Mouse (Mus musculus) kidney, embryonic 15.5 days (tissue): Measurements from ENCODE around the gene Cnnm3. TPM values are rescaled to one million over a fixed set of nuclear protein-coding genes. Genes with fewer than 3 reads are reported as not detected.

Experiments used
- ATAC-seq: fragments of 200-750 bp; cut with Nextera tagmentation; replicated peaks from 2 replicates; pipeline ENCODE4 v1.8.0; 2017; ENCODE audit warnings: moderate TSS enrichment; ENCODE audit not compliant: low FRiP score
- H3K27ac ChIP-seq: fragments of 300-500 bp; sonication (generic); 2 replicates; pipeline ENCODE4 v1.5.1; 2015; ENCODE audit warnings: mild to moderate bottlenecking, inconsistent platforms
- H3K27me3 ChIP-seq: fragments of 300-500 bp; sonication (generic); 2 replicates; pipeline ENCODE4 v1.6.1; 2015; ENCODE audit warnings: inconsistent platforms
- H3K36me3 ChIP-seq: fragments of 300-500 bp; sonication (generic); 2 replicates; pipeline ENCODE4 v1.6.1; 2015; ENCODE audit warnings: inconsistent platforms
- H3K4me1 ChIP-seq: fragments of 300-500 bp; sonication (generic); 2 replicates; pipeline ENCODE4 v1.6.1; 2015; ENCODE audit warnings: inconsistent platforms
- H3K4me2 ChIP-seq: fragments of 300-500 bp; sonication (generic); 2 replicates; pipeline ENCODE4 v1.6.1; 2015; ENCODE audit warnings: moderate library complexity, mild to moderate bottlenecking, inconsistent platforms
- H3K4me3 ChIP-seq: fragments of 300-500 bp; sonication (generic); replicated peaks from 2 replicates; pipeline ENCODE4 v1.5.1; 2015; ENCODE audit warnings: mild to moderate bottlenecking, inconsistent platforms
- H3K9ac ChIP-seq: fragments of 300-500 bp; sonication (generic); 2 replicates; pipeline ENCODE4 v1.6.1; 2015; ENCODE audit warnings: mild to moderate bottlenecking, inconsistent platforms
- H3K9me3 ChIP-seq: fragments of 300-500 bp; sonication (generic); replicated peaks from 2 replicates; pipeline ENCODE4 v1.6.1; 2016; ENCODE audit warnings: inconsistent platforms
- WGBS: fragments of 180-500 bp; shearing (Covaris S2); methylation state at CpG from one replicate; pipeline ENCODE4 v1.1.7; 2015; ENCODE audit warnings: mixed read lengths; 5-methylcytosine and 5-hydroxymethylcytosine counted together
- polyA plus RNA-seq: library from polyadenylated mRNA; unstranded; fragments of >200 nt; fragmentation: Nextera tagmentation; extraction: Ambion mirVana; gene quantifications from 2 replicates; pipeline ENCODE4 v1.2.1, GENCODE M21; 2015

The Cnnm3 gene
- polyA plus RNA-seq, 1 experiment from 2014 or later: 4.0 TPM

- peak overlapping the region; percentile 94 for H3K9ac ChIP-seq
- H3K4me1 ChIP-seq: peaks cover 28% of the 10 kb centered on the region
- peak overlapping the region; percentile 99 for H3K4me3 ChIP-seq
- H3K9me3 ChIP-seq: no peaks in the 10 kb centered on the region
- peak overlapping the region; percentile 93 for H3K4me2 ChIP-seq
- H3K27me3 ChIP-seq: no peaks in the 10 kb centered on the region
- under 1% methylated on average over 102 of the region's 126 CpGs for WGBS
- ATAC-seq: peak; percentile 75
- peaks cover 27% of the 10 kb centered on the region; the same call in 1 of the 2 replicates for H3K36me3 ChIP-seq
- peak overlapping the region; percentile 100 for H3K27ac ChIP-seq
Measured at GRCm38 (mm10) chr1:36512089-36512965, 660 bp downstream of the Cnnm3 start.

GRCm38 (mm10) chr1:36512966-36513280 lies 1.3 kb downstream of the Cnnm3 start:
- ATAC-seq: no peak
- under 1% methylated on average over 16 of the region's 16 CpGs for WGBS

GRCm38 (mm10) chr1:36513310-36513709 lies 1.6 kb downstream of the Cnnm3 start:
- H3K9me3 ChIP-seq: no peaks in the 10 kb centered on the region
- no peaks in the 10 kb centered on the region for H3K27me3 ChIP-seq
- peaks cover 32% of the 10 kb centered on the region for H3K36me3 ChIP-seq
- H3K4me2 ChIP-seq: peak overlapping the region; percentile 93
- 0 out of 2 replicates have a peak overlapping the region, but pooled peaks have one; percentile 100 for H3K27ac ChIP-seq
- ATAC-seq: no peak
- H3K4me1 ChIP-seq: peaks cover 28% of the 10 kb centered on the region
- WGBS: 6% methylated on average over 1 of the region's 1 CpGs
- peak overlapping the region; percentile 99 for H3K4me3 ChIP-seq
- peak overlapping the region; percentile 94 for H3K9ac ChIP-seq

More at GRCm38 (mm10) chr1:36512966-36513280, 1.3 kb downstream of the Cnnm3 start:
- Histone ChIP-seq H3K9ac (peak overlapping the region; percentile 94), H3K9me3 (no peaks in the 10 kb centered on the region), H3K27me3 (no peaks in the 10 kb centered on the region), H3K27ac (peak overlapping the region; percentile 100), H3K4me3 (peak overlapping the region; percentile 99), H3K4me2 (peak overlapping the region; percentile 93), H3K36me3 (peaks cover 30% of the 10 kb centered on the region; the same call in 1 of the 2 replicates), H3K4me1 (peaks cover 28% of the 10 kb centered on the region)

GRCm38 (mm10) chr1:36513718-36514117 lies 2.1 kb downstream of the Cnnm3 start:
- 61% methylated on average over 2 of the region's 2 CpGs for WGBS
- peak overlapping the region; percentile 94; the same call in 1 of the 2 replicates for H3K9ac ChIP-seq

GRCm38 (mm10) chr1:36518259-36518658 lies 6.6 kb downstream of the Cnnm3 start:
- Histone ChIP-seq H3K4me3 (no peak overlapping the region), H3K9ac (no peak overlapping the region), H3K36me3 (peaks cover 80% of the 10 kb centered on the region), H3K4me2 (no peak overlapping the region), H3K27ac (no peak overlapping the region), H3K9me3 (no peaks in the 10 kb centered on the region), H3K27me3 (no peaks in the 10 kb centered on the region), H3K4me1 (peaks cover 32% of the 10 kb centered on the region)
- WGBS: 78% methylated on average over 3 of the region's 3 CpGs
- no peak for ATAC-seq

More at GRCm38 (mm10) chr1:36513718-36514117, 2.1 kb downstream of the Cnnm3 start:
- peak overlapping the region; percentile 99 for H3K4me3 ChIP-seq
- no peak for ATAC-seq
- H3K36me3 ChIP-seq: peaks cover 36% of the 10 kb centered on the region
- no peak overlapping the region for H3K27ac ChIP-seq
- H3K4me2 ChIP-seq: peak overlapping the region; percentile 93
- no peaks in the 10 kb centered on the region for H3K9me3 ChIP-seq
- peaks cover 28% of the 10 kb centered on the region for H3K4me1 ChIP-seq
- H3K27me3 ChIP-seq: no peaks in the 10 kb centered on the region

- H3K4me2 ChIP-seq: no peak overlapping the region
- no peaks in the 10 kb centered on the region for H3K27me3 ChIP-seq
- H3K27ac ChIP-seq: no peak overlapping the region
- H3K4me3 ChIP-seq: no peak overlapping the region
- ATAC-seq: no peak
- H3K4me1 ChIP-seq: peaks cover 27% of the 10 kb centered on the region
- peaks cover 88% of the 10 kb centered on the region for H3K36me3 ChIP-seq
- 69% methylated on average over 11 of the region's 11 CpGs for WGBS
- no peak overlapping the region for H3K9ac ChIP-seq
- no peaks in the 10 kb centered on the region for H3K9me3 ChIP-seq
Measured at GRCm38 (mm10) chr1:36519626-36520025, 8.0 kb downstream of the Cnnm3 start.

GRCm38 (mm10) chr1:36522210-36522609 lies 10.5 kb downstream of the Cnnm3 start:
- Histone ChIP-seq H3K9ac (no peak overlapping the region), H3K36me3 (peaks cover 96% of the 10 kb centered on the region), H3K9me3 (no peaks in the 10 kb centered on the region), H3K27ac (no peak overlapping the region), H3K4me1 (peaks cover 19% of the 10 kb centered on the region), H3K4me3 (no peak overlapping the region), H3K27me3 (no peaks in the 10 kb centered on the region), H3K4me2 (no peak overlapping the region)
- no peak for ATAC-seq
- 93% methylated on average over 7 of the region's 7 CpGs for WGBS

GRCm38 (mm10) chr1:36523332-36524013 lies 11.8 kb downstream of the Cnnm3 start:
- H3K36me3 ChIP-seq: peaks cover 85% of the 10 kb centered on the region
- ATAC-seq: no peak

GRCm38 (mm10) chr1:36524058-36524457 lies 12.4 kb downstream of the Cnnm3 start:
- H3K9ac ChIP-seq: no peak overlapping the region
- no peak overlapping the region for H3K27ac ChIP-seq
- H3K36me3 ChIP-seq: peaks cover 79% of the 10 kb centered on the region
- H3K4me1 ChIP-seq: peaks cover 19% of the 10 kb centered on the region
- no peaks in the 10 kb centered on the region for H3K9me3 ChIP-seq
- ATAC-seq: no peak
- no peak overlapping the region for H3K4me2 ChIP-seq
- whole genome bisulfite sequencing: 50% methylated on average over 5 of the region's 5 CpGs
- H3K4me3 ChIP-seq: no peak overlapping the region
- no peaks in the 10 kb centered on the region for H3K27me3 ChIP-seq

More at GRCm38 (mm10) chr1:36523332-36524013, 11.8 kb downstream of the Cnnm3 start:
- no peaks in the 10 kb centered on the region for H3K27me3 ChIP-seq
- H3K9ac ChIP-seq: no peak overlapping the region
- peaks cover 19% of the 10 kb centered on the region for H3K4me1 ChIP-seq
- H3K4me3 ChIP-seq: no peak overlapping the region
- 54% methylated on average over 9 of the region's 9 CpGs for WGBS
- no peaks in the 10 kb centered on the region for H3K9me3 ChIP-seq
- H3K27ac ChIP-seq: peak overlapping the region; percentile 41; the same call in 1 of the 2 replicates
- H3K4me2 ChIP-seq: no peak overlapping the region

GRCm38 (mm10) chr1:36525774-36526173 lies 14.1 kb downstream of the Cnnm3 start:
- Histone ChIP-seq H3K27me3 (no peaks in the 10 kb centered on the region), H3K9ac (no peak overlapping the region), H3K4me3 (no peak overlapping the region), H3K4me1 (peaks cover 16% of the 10 kb centered on the region), H3K27ac (no peak overlapping the region), H3K4me2 (no peak overlapping the region), H3K9me3 (no peaks in the 10 kb centered on the region), H3K36me3 (peaks cover 70% of the 10 kb centered on the region)
- 92% methylated on average over 12 of the region's 12 CpGs for WGBS
- ATAC-seq: no peak

- peaks cover 69% of the 10 kb centered on the region for H3K36me3 ChIP-seq
- WGBS: 85% methylated on average over 10 of the region's 10 CpGs
Measured at GRCm38 (mm10) chr1:36526903-36527302, 15.2 kb downstream of the Cnnm3 start.

GRCm38 (mm10) chr1:36528351-36528750 lies 16.7 kb downstream of the Cnnm3 start:
- Histone ChIP-seq H3K27ac (no peak overlapping the region), H3K4me3 (no peak overlapping the region), H3K4me2 (no peak overlapping the region), H3K9me3 (no peaks in the 10 kb centered on the region), H3K27me3 (no peaks in the 10 kb centered on the region), H3K36me3 (peaks cover 54% of the 10 kb centered on the region), H3K9ac (no peak overlapping the region), H3K4me1 (peaks cover 8% of the 10 kb centered on the region)
- no peak for ATAC-seq
- 39% methylated on average over 1 of the region's 1 CpGs for WGBS

More at GRCm38 (mm10) chr1:36526903-36527302, 15.2 kb downstream of the Cnnm3 start:
- H3K9ac ChIP-seq: no peak overlapping the region
- no peak overlapping the region for H3K27ac ChIP-seq
- H3K4me1 ChIP-seq: peaks cover 16% of the 10 kb centered on the region
- no peaks in the 10 kb centered on the region for H3K27me3 ChIP-seq
- no peak overlapping the region for H3K4me3 ChIP-seq
- H3K9me3 ChIP-seq: no peaks in the 10 kb centered on the region
- H3K4me2 ChIP-seq: no peak overlapping the region
- ATAC-seq: no peak
